Mouse (Mus musculus): Measurements from ENCODE around the gene Casr.

The Casr gene

GRCm38 (mm10) chr16:36523095-36523494, 38.8 kb downstream of the Casr start:
- DNase-seq (ENCODE audit: low spot score in 2 of 2), result no peak

GRCm38 (mm10) chr16:36516355-36516754, 45.6 kb downstream of the Casr start:
- no peak for DNase-seq (ENCODE audit: low spot score in 2 of 2)

GRCm38 (mm10) chr16:36507300-36507699, 54.6 kb downstream of the Casr start:
- no peak for DNase-seq (ENCODE audit: low spot score in 2 of 2)

- no peak for DNase-seq (ENCODE audit: low spot score in 2 of 2)
These were observed 55.1 kb downstream of the Casr start for GRCm38 (mm10) chr16:36506827-36507226.

- peak in 1 of 2 experiments; percentile 23 for DNase-seq (ENCODE audit: low spot score in 2 of 2)
These were observed 56.0 kb downstream of the Casr start for GRCm38 (mm10) chr16:36505913-36506312.

- no peak for DNase-seq (ENCODE audit: low spot score in 2 of 2)
These were observed 56.8 kb downstream of the Casr start for GRCm38 (mm10) chr16:36505134-36505533.

GRCm38 (mm10) chr16:36502286-36502685, 59.7 kb downstream of the Casr start:
- no peak for DNase-seq (ENCODE audit: low spot score in 2 of 2)

- DNase-seq (ENCODE audit: low spot score in 2 of 2), result no peak
These were observed 69.5 kb downstream of the Casr start for GRCm38 (mm10) chr16:36492420-36492819.

GRCm38 (mm10) chr16:36476866-36477265, 85.1 kb downstream of the Casr start:
- no peak for DNase-seq (ENCODE audit: low spot score in 2 of 2)

- DNase-seq (ENCODE audit: low spot score in 2 of 2), result no peak
These were observed 86.4 kb downstream of the Casr start for GRCm38 (mm10) chr16:36475530-36475929.

GRCm38 (mm10) chr16:36474849-36475248, 87.1 kb downstream of the Casr start:
- no peak for DNase-seq (ENCODE audit: low spot score in 2 of 2)

GRCm38 (mm10) chr16:36473217-36474216, 88.4 kb downstream of the Casr start:
- peak; percentile 32 to 66 for DNase-seq (ENCODE audit: low spot score in 2 of 2)

GRCm38 (mm10) chr16:36471066-36471633, 90.8 kb downstream of the Casr start:
- no peak for DNase-seq (ENCODE audit: low spot score in 2 of 2)

GRCm38 (mm10) chr16:36469955-36470478, 91.9 kb downstream of the Casr start:
- no peak for DNase-seq (ENCODE audit: low spot score in 2 of 2)

GRCm38 (mm10) chr16:36469367-36469766, 92.6 kb downstream of the Casr start:
- DNase-seq (ENCODE audit: low spot score in 2 of 2), result no peak

GRCm38 (mm10) chr16:36468862-36469261, 93.1 kb downstream of the Casr start:
- DNase-seq (ENCODE audit: low spot score in 2 of 2), result no peak

- DNase-seq (ENCODE audit: low spot score in 2 of 2), result no peak
These were observed 94.0 kb downstream of the Casr start for GRCm38 (mm10) chr16:36467936-36468335.

GRCm38 (mm10) chr16:36465436-36465835, 96.5 kb downstream of the Casr start:
- no peak for DNase-seq (ENCODE audit: low spot score in 2 of 2)

- no peak for DNase-seq (ENCODE audit: low spot score in 2 of 2)
These were observed 97.9 kb downstream of the Casr start for GRCm38 (mm10) chr16:36464076-36464475.

- no peak for DNase-seq (ENCODE audit: low spot score in 2 of 2)
These were observed 101.5 kb downstream of the Casr start for GRCm38 (mm10) chr16:36460426-36460825.

GRCm38 (mm10) chr16:36455342-36455802, 106.6 kb downstream of the Casr start, which contains the start of gene Stfa3:
Gene Stfa3, minus strand, starts transcription at chr16:36455392.
- no peak for DNase-seq (ENCODE audit: low spot score in 2 of 2)
